Mouse (Mus musculus): ENCODE data around the gene Ccr8. TPM values are rescaled to one million over a fixed set of nuclear protein-coding genes. Genes with fewer than 3 reads are reported as not detected.

Ccr8 gene
- polyA plus RNA-seq, 1 experiment from 2014 or later: not detected

DNA sequence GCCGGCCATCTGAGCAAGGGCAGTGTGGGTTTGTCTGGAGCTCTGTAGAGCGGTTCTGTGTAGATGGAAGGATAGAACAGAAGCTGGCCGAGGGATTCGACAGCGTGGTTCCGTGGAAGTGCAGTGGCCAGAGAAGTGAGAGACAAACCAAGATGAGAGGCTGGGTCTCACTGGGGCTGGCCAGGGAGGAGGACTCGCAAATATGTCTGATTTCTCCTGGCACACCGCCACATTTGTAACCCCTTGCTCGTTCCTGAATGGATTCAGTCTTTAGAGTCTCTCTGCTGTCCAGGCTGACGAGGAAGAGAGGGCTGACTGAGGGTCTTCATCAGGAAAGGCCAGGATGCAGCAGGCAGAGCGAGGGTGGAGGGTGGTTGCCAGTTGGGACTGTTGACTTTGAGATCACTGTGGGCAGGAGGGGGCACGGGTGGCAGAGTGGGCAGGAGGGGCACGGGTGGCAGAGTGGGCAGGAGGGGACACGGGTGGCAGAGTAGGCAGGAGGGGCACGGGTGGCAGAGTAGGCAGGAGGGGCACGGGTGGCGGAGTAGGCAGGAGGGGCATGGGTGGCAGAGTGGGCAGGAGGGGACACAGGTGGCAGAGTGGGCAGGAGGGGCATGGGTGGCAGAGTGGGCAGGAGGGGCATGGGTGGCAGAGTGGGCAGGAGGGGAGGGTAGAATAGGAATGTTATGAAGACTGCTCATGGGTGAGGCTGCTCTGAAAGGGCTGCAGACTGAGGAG lies 22.3 kb downstream of the Ccr8 start:
- Histone ChIP-seq H3K36me3 (peaks cover 28% of the 10 kb centered on the region), H3K9me3 (no peaks in the 10 kb centered on the region), H3K27me3 (replicated peaks) (no peaks in the 10 kb centered on the region), H3K4me3 (no peak overlapping the region), H3K27ac (replicated peaks) (no peak overlapping the region; the same call in 1 of the 2 replicates), H3K9ac (no peak overlapping the region), H3K4me2 (peak overlapping the region; percentile 48), H3K4me1 (peaks cover 27% of the 10 kb centered on the region)
- ATAC-seq (ENCODE audit: extremely low read depth, insufficient number of reproducible peaks, low FRiP score, low TSS enrichment): no peak
- WGBS: 83% methylated on average over 17 of the region's 17 CpGs

- Histone ChIP-seq H3K36me3 (peaks cover 33% of the 10 kb centered on the region), H3K27me3 (replicated peaks) (no peaks in the 10 kb centered on the region), H3K27ac (replicated peaks) (peak overlapping the region; percentile 58; the same call in 1 of the 2 replicates), H3K9me3 (no peaks in the 10 kb centered on the region), H3K4me1 (peaks cover 27% of the 10 kb centered on the region), H3K9ac (peak overlapping the region; percentile 64; the same call in 1 of the 2 replicates), H3K4me2 (peak overlapping the region; percentile 48), H3K4me3 (no peak overlapping the region)
- 85% methylated on average over 2 of the region's 2 CpGs for WGBS
- ATAC-seq (ENCODE audit: extremely low read depth, insufficient number of reproducible peaks, low FRiP score, low TSS enrichment): no peak
Measured at GRCm38 (mm10) chr9:120114789-120115151, 22.9 kb downstream of the Ccr8 start.

DNA sequence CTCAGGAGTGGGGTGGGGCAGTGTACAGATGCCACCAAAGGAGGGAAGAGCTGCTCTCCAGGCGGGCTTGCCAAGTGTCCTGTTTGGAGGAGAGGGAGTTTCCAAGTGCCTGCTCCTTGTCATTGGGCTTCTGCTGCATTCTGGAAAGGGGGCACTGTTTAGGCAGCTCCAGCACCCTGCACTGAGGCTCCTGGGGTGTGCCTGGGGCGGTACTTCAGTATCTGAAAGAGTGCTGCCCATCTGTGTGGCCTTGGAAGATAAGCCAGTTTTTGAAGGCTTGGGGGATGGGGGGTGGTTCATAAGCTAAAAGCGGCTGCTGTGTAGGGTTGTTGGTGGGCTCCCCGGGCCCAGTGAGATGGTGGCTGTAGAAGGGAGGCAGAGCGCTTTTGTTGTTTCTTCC lies 23.7 kb downstream of the Ccr8 start:
- ATAC-seq (ENCODE audit: extremely low read depth, insufficient number of reproducible peaks, low FRiP score, low TSS enrichment): peak; percentile 75
- Histone ChIP-seq H3K36me3 (peaks cover 41% of the 10 kb centered on the region), H3K4me1 (peaks cover 27% of the 10 kb centered on the region), H3K4me2 (peak overlapping the region; percentile 48), H3K9me3 (no peaks in the 10 kb centered on the region), H3K4me3 (peak overlapping the region; percentile 16; the same call in 1 of the 2 replicates), H3K27me3 (replicated peaks) (no peaks in the 10 kb centered on the region), H3K9ac (peak overlapping the region; percentile 64), H3K27ac (replicated peaks) (peak overlapping the region; percentile 58)
- WGBS: 45% methylated on average over 5 of the region's 5 CpGs

DNA sequence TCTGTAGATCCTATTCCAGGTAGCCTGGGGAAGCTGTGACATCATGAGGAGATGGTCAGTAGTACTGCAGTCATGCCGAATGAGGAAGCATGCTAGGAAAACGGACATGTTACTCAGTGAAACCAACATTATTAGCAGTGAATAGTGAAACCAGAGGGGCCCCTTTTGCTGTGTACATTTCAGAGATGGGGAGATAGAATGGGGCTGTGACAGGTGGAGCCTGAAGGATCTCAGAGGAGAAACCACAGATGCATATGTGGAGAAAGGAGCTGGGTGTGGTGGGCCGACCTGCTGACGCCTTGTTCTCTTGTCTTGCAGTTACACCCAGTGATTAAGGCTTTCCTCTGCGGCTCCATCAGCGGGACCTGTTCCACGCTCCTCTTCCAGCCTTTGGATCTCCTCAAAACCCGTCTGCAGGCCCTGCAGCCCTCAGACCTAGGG lies 24.3 kb downstream of the Ccr8 start:
- Histone ChIP-seq H3K4me1 (peaks cover 23% of the 10 kb centered on the region), H3K9me3 (no peaks in the 10 kb centered on the region), H3K4me3 (peak overlapping the region; percentile 16), H3K27ac (replicated peaks) (peak overlapping the region; percentile 58), H3K9ac (peak overlapping the region; percentile 64; the same call in 1 of the 2 replicates), H3K27me3 (replicated peaks) (no peaks in the 10 kb centered on the region), H3K36me3 (peaks cover 48% of the 10 kb centered on the region), H3K4me2 (peak overlapping the region; percentile 48)
- 74% methylated on average over 8 of the region's 8 CpGs for WGBS
- no peak for ATAC-seq (ENCODE audit: extremely low read depth, insufficient number of reproducible peaks, low FRiP score, low TSS enrichment)

DNA sequence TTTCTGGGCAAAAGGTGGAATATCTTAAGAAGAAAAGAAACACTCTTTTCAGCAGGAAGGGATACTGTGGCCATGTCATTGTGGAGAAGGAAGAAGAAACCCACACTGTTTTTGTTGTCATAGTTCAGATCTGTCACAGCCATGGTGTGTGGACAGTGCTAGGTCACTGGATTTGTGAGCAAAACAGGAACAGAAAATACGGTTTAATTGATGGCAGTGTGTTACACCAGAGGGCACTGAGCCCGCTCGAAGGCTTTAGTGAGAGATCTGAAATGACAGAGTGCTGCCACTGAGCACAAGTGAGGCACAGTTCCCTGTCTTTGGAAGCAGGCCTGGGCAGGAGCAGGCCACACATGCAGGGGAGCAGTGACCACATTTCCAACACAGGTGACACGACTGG lies 26.3 kb downstream of the Ccr8 start:
- no peak for ATAC-seq (ENCODE audit: extremely low read depth, insufficient number of reproducible peaks, low FRiP score, low TSS enrichment)
- Histone ChIP-seq H3K4me2 (peak overlapping the region; percentile 48), H3K27ac (replicated peaks) (no peak overlapping the region), H3K27me3 (replicated peaks) (no peaks in the 10 kb centered on the region), H3K9me3 (no peaks in the 10 kb centered on the region), H3K4me3 (no peak overlapping the region), H3K9ac (no peak overlapping the region), H3K36me3 (peaks cover 63% of the 10 kb centered on the region), H3K4me1 (peaks cover 16% of the 10 kb centered on the region)
- 87% methylated on average over 4 of the region's 4 CpGs for WGBS

- H3K4me3 ChIP-seq: no peak overlapping the region
- peaks cover 76% of the 10 kb centered on the region for H3K36me3 ChIP-seq
- peaks cover 9% of the 10 kb centered on the region for H3K4me1 ChIP-seq
- no peaks in the 10 kb centered on the region for H3K27me3 ChIP-seq (replicated peaks)
- ATAC-seq (ENCODE audit: extremely low read depth, insufficient number of reproducible peaks, low FRiP score, low TSS enrichment): no peak
- 87% methylated on average over 7 of the region's 7 CpGs for WGBS
- H3K9ac ChIP-seq: no peak overlapping the region
- H3K4me2 ChIP-seq: no peak overlapping the region
- H3K9me3 ChIP-seq: no peaks in the 10 kb centered on the region
- no peak overlapping the region for H3K27ac ChIP-seq (replicated peaks)
Measured at GRCm38 (mm10) chr9:120120503-120120902, 28.6 kb downstream of the Ccr8 start.

DNA sequence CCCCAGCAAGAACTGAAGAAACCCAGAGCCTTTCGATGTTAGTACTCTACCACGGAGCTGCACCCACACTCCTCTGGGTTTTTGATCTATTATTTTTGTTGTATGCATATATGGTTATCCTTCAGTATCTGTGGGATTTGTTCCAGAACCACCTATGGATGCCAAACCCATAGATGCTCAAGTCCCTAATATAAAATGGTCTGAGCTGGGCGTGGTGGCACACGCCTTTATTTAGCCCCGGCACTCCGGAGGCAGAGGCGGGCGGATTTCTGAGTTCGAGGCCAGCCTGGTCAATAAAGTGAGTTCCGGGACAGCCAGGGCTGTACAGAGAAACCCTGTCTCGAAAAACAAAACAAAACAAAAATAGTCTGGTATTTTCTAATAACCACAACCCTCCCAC lies 35.0 kb downstream of the Ccr8 start:
- Histone ChIP-seq H3K27ac (replicated peaks) (peak overlapping the region; percentile 88), H3K36me3 (peaks cover 56% of the 10 kb centered on the region), H3K4me1 (peaks cover 22% of the 10 kb centered on the region), H3K4me3 (peak overlapping the region; percentile 97), H3K9me3 (no peaks in the 10 kb centered on the region), H3K27me3 (replicated peaks) (no peaks in the 10 kb centered on the region), H3K4me2 (peak overlapping the region; percentile 76), H3K9ac (peak overlapping the region; percentile 84)
- WGBS: 55% methylated on average over 11 of the region's 11 CpGs
- ATAC-seq (ENCODE audit: extremely low read depth, insufficient number of reproducible peaks, low FRiP score, low TSS enrichment): no peak

DNA sequence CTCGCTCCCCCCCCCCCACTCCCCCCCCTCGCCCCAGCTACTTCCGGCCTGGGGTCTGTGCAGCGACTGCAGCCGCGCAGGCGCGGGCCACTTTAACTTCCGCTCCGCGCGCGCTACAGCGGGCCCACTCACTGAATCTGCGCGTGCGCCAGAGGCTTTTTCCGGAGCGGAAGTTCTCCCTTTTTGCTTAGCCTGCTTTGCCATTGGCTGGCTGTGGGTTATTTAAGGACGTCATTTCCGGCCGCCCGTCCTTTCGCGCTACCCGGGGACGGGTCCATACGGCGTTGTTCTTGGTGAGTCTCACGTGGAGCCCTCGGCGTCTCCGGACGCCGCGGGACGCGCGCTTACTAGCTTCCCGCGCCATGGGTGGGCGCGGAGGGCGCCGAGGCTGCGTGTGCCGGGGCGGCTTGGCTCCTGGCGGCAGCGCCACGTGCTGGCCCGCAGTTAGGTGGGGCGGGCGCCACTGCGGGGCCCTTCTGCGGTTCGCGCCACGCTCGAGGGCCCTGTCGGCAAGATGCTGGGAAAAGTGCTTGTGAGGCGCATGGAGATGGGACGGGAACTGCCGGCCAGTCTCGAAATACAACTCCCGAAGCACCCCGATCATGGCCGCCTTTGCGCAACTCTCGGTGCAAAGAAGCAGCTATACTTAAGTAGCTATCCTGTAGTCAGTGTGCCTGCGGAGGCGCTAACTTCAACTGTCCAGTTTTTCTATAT lies 35.8 kb downstream of the Ccr8 start, which contains the start of gene Rpsa:
Gene Rpsa, plus strand, starts transcription at position 152 of the 714 bp plus-strand sequence.
- under 1% methylated on average over 63 of the region's 72 CpGs for WGBS
- Histone ChIP-seq H3K27me3 (replicated peaks) (no peaks in the 10 kb centered on the region), H3K4me3 (peak within 1 kb of the TSS; percentile 97), H3K9me3 (no peaks in the 10 kb centered on the region), H3K36me3 (peaks cover 59% of the 10 kb centered on the region), H3K9ac (peak within 1 kb of the TSS; percentile 100), H3K4me1 (peaks cover 22% of the 10 kb centered on the region), H3K27ac (replicated peaks) (peak within 1 kb of the TSS; percentile 91), H3K4me2 (peak within 1 kb of the TSS; percentile 90)
- peak; percentile 93 for ATAC-seq (ENCODE audit: extremely low read depth, insufficient number of reproducible peaks, low FRiP score, low TSS enrichment)

DNA sequence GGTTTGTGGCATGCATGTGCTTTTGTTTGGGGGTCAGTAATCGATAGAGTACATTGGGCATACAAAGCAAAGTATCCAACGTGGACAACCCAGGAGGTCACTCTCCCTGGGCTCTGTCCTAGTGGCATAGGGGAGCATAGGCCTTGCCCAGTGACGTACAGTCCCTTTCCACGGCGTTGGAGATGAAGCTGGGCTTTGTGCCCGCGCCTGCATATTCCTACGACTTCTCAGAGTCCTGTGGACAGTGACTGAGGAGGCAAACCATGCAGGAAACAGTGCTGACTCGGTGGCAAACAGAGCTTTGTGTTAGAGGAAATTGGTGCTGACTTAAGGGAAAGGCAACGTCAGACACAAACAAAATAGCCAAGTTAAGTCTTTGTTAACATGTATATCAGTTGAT lies 37.4 kb downstream of the Ccr8 start:
- Histone ChIP-seq H3K27ac (replicated peaks) (0 out of 2 replicates have a peak overlapping the region, but pooled peaks have one; percentile 8), H3K4me1 (peaks cover 22% of the 10 kb centered on the region), H3K36me3 (peaks cover 49% of the 10 kb centered on the region), H3K4me2 (peak overlapping the region; percentile 90), H3K9ac (peak overlapping the region; percentile 100), H3K27me3 (replicated peaks) (no peaks in the 10 kb centered on the region), H3K4me3 (peak overlapping the region; percentile 97), H3K9me3 (no peaks in the 10 kb centered on the region)
- ATAC-seq (ENCODE audit: extremely low read depth, insufficient number of reproducible peaks, low FRiP score, low TSS enrichment): no peak
- WGBS: 57% methylated on average over 10 of the region's 10 CpGs

- Histone ChIP-seq H3K27me3 (replicated peaks) (no peaks in the 10 kb centered on the region), H3K4me1 (peaks cover 21% of the 10 kb centered on the region), H3K4me3 (no peak overlapping the region), H3K9me3 (no peaks in the 10 kb centered on the region), H3K4me2 (no peak overlapping the region), H3K36me3 (peaks cover 47% of the 10 kb centered on the region), H3K27ac (replicated peaks) (no peak overlapping the region), H3K9ac (no peak overlapping the region)
- ATAC-seq (ENCODE audit: extremely low read depth, insufficient number of reproducible peaks, low FRiP score, low TSS enrichment): no peak
- 86% methylated on average over 3 of the region's 3 CpGs for WGBS
Measured at GRCm38 (mm10) chr9:120131784-120132288, 39.9 kb downstream of the Ccr8 start.

DNA sequence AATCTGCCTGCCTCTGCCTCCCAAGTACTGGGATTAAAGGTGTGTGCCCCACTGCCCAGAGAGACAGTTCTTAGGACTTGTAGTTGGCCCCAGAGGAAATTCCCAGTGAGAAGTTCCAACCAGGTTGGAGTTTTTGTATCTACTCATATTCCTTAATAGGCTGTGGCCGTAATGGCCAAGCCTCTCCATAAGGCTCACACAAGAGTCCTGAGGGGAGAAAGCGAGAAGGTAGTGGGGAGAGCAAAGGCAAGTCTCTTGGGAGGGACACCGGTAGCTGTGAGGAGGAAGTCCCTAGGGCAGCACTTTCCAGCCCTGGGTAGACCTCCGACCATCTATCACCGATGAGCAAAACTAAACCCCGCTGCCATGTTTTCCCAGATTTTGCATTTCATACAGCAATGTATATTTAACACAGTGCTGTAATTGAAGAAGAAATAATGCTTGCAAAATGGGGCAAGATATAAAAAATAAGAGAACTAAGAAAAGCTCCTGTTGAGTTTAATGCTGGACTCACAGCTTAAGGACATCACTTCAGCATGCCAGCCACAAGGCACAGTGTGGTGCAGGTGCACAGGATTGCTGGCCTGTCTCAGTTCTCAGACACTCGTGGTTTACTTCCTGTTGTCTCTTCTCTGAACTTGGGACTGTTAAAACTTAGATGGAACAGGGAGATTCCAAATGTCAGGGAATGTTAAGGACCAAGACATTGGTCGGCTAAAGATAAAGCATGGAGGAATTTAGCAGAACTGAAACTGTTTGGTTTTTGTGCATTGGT lies 41.3 kb downstream of the Ccr8 start:
- H3K36me3 ChIP-seq: peaks cover 47% of the 10 kb centered on the region
- H3K27ac ChIP-seq (replicated peaks): no peak overlapping the region
- WGBS: 31% methylated on average over 8 of the region's 8 CpGs

More for the DNA sequence above, 41.3 kb downstream of the Ccr8 start:
- Histone ChIP-seq H3K9ac (no peak overlapping the region), H3K27me3 (replicated peaks) (no peaks in the 10 kb centered on the region), H3K4me3 (no peak overlapping the region), H3K4me1 (peaks cover 17% of the 10 kb centered on the region), H3K4me2 (no peak overlapping the region), H3K9me3 (no peaks in the 10 kb centered on the region)
- no peak for ATAC-seq (ENCODE audit: extremely low read depth, insufficient number of reproducible peaks, low FRiP score, low TSS enrichment)

Measured in heart, embryonic 13.5 days (tissue).